Mouse (Mus musculus): ENCODE results near the gene Gm3646. TPM values are rescaled to one million over a fixed set of nuclear protein-coding genes. Genes with fewer than 3 reads are reported as not detected.

The Gm3646 gene
- polyA plus RNA-seq, 1 experiment from 2014 or later, result not detected

DNA sequence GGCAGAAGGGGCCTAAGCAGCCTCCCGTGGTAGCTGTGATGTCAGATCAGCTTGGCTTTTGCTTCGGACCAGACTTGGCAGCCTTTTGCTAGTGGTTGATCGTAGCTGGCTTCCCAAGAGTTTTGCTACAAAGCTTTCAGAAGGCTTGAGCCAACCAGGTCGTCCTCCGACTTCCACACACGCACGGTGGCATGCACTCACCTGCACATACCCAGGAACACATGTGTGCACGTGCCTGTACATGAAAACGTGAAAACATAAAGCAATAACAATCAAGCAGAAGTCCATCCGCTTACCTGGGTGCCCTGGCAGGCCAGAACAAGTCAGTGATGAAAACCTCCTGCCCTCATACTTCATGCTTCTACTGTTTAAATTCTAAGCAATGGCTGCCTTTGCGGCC, 48.2 kb downstream of the Gm3646 start:
- Histone ChIP-seq H3K36me3 (ENCODE audit: insufficient read depth) (no peaks in the 10 kb centered on the region), H3K4me2 (no peak overlapping the region)

GRCm38 (mm10) chr1:39754224-39754957, 50.7 kb downstream of the Gm3646 start:
- no peak overlapping the region for H3K4me2 ChIP-seq
- WGBS, result 43% methylated on average over 13 of the region's 13 CpGs
- no peak overlapping the region for H3K4me3 ChIP-seq (ENCODE audit: low read depth, low read length)
- ATAC-seq (ENCODE audit: insufficient read depth) (no peak), DNase-seq (peak; percentile 38)
- H3K27me3 ChIP-seq (ENCODE audit: insufficient read depth, low read length), result no peaks in the 10 kb centered on the region
- H3K27ac ChIP-seq (ENCODE audit: low read depth), result no peak overlapping the region
- no peak overlapping the region for H3K9ac ChIP-seq
- H3K9me3 ChIP-seq (ENCODE audit: low read depth, low read length), result no peaks in the 10 kb centered on the region
- H3K4me1 ChIP-seq (ENCODE audit: insufficient read depth), result peaks cover 11% of the 10 kb centered on the region
- TF ChIP-seq CTCF (IDR thresholded peaks at IDR 0.05; ENCODE audit: low read depth), result no peak
- H3K36me3 ChIP-seq (ENCODE audit: insufficient read depth), result no peaks in the 10 kb centered on the region

More for the DNA sequence above, 48.2 kb downstream of the Gm3646 start:
- Histone ChIP-seq H3K27ac (ENCODE audit: low read depth) (no peak overlapping the region; the same call in 1 of the 2 replicates), H3K9ac (no peak overlapping the region), H3K9me3 (ENCODE audit: low read depth, low read length) (no peaks in the 10 kb centered on the region), H3K4me3 (ENCODE audit: low read depth, low read length) (no peak overlapping the region), H3K27me3 (ENCODE audit: insufficient read depth, low read length) (no peaks in the 10 kb centered on the region), H3K4me1 (ENCODE audit: insufficient read depth) (peaks cover 18% of the 10 kb centered on the region)
- DNase-seq (no peak), ATAC-seq (ENCODE audit: insufficient read depth) (no peak)
- 76% methylated on average over 11 of the region's 11 CpGs for WGBS
- no peak for TF ChIP-seq CTCF (IDR thresholded peaks at IDR 0.05; ENCODE audit: low read depth)

Other genes with a start within 250 kb of the Gm3646 start
- 32.8 and 33.3 TPM in 2 replicates for gene Rnf149, start 227.9 kb downstream of the Gm3646 start, polyA plus RNA-seq (2014; fragmentation: Nextera tagmentation; extraction: Ambion mirVana)
- gene Creg2, start 153.9 kb downstream of the Gm3646 start, polyA plus RNA-seq (2014; fragmentation: Nextera tagmentation; extraction: Ambion mirVana), result 0.05 TPM in 1 of 2 replicates, not detected in the other
- 0.24 and 0.27 TPM in 2 replicates for gene Rfx8, start 84.3 kb downstream of the Gm3646 start, polyA plus RNA-seq (2014; fragmentation: Nextera tagmentation; extraction: Ambion mirVana)
- 44.7 and 49.3 TPM in 2 replicates for gene Map4k4, start 95.6 kb upstream of the Gm3646 start, polyA plus RNA-seq (2014; fragmentation: Nextera tagmentation; extraction: Ambion mirVana)